Mouse (Mus musculus) liver, postnatal 0 days (tissue): ENCODE measurements around the gene Esr1. TPM values are rescaled to one million over a fixed set of nuclear protein-coding genes. Genes with fewer than 3 reads are reported as not detected.
"Not testable (repeated sequence)": the region's sequence is repeated elsewhere in the genome, so short reads cannot be mapped to it uniquely, and the experiment has no call there.

Experiments
- ATAC-seq: fragments of 200-750 bp; cut with Nextera tagmentation; 2 replicates; pipeline ENCODE4 v1.8.0; 2017; ENCODE audit warnings: mild to moderate bottlenecking, moderate library complexity
- DNase-seq: peaks from one replicate; pipeline ENCODE4 v3.0.0-alpha.2; 2016
- H3K27ac ChIP-seq: fragments of 300-500 bp; sonication (generic); 2 replicates; pipeline ENCODE4 v1.5.1; 2014; ENCODE audit warnings: antibody characterized with exemption, moderate library complexity, mild to moderate bottlenecking, low read depth
- H3K27me3 ChIP-seq: fragments of 300-500 bp; sonication (generic); 2 replicates; pipeline ENCODE4 v1.6.1; 2014; ENCODE audit warnings: low read length, control low read depth, mixed read lengths; ENCODE audit not compliant: insufficient read depth
- H3K36me3 ChIP-seq: fragments of 300-500 bp; sonication (generic); replicated peaks from 2 replicates; pipeline ENCODE4 v1.6.1; 2014; ENCODE audit warnings: mild to moderate bottlenecking, control low read depth, low read length, moderate library complexity, mixed read lengths; ENCODE audit not compliant: insufficient read depth
- H3K4me1 ChIP-seq: fragments of 300-500 bp; sonication (generic); 2 replicates; pipeline ENCODE4 v1.6.1; 2014; ENCODE audit warnings: antibody characterized with exemption, mild to moderate bottlenecking, control low read depth; ENCODE audit not compliant: insufficient read depth
- H3K4me2 ChIP-seq: fragments of 300-500 bp; sonication (generic); 2 replicates; pipeline ENCODE4 v1.6.1; 2014; ENCODE audit warnings: low read depth, mild to moderate bottlenecking, low read length, moderate library complexity, mixed read lengths
- H3K4me3 ChIP-seq: fragments of 300-500 bp; sonication (generic); 2 replicates; pipeline ENCODE4 v1.5.1; 2014; ENCODE audit warnings: low read depth, low read length
- H3K9ac ChIP-seq: fragments of 300-500 bp; sonication (generic); replicated peaks from 2 replicates; pipeline ENCODE4 v1.6.1; 2014; ENCODE audit warnings: mild to moderate bottlenecking, moderate library complexity
- H3K9me3 ChIP-seq: fragments of 300-500 bp; sonication (generic); 2 replicates; pipeline ENCODE4 v1.6.1; 2016; ENCODE audit warnings: mild to moderate bottlenecking, control low read depth, low read length, mixed read lengths
- CTCF ChIP-seq: sonication (generic); IDR thresholded peaks from 2 replicates; pipeline ENCODE4 v1.5.1; 2016; ENCODE audit warnings: antibody characterized with exemption, low read depth
- EP300 ChIP-seq: IDR thresholded peaks from 2 replicates; pipeline ENCODE4 v1.6.1; 2016; ENCODE audit warnings: antibody characterized with exemption, low read depth, mild to moderate bottlenecking
- WGBS: fragments of 180-500 bp; shearing (Covaris S2); extraction: QIAGEN DNeasy Blood & Tissue Kit; methylation state at CpG from one replicate; pipeline ENCODE4 v1.1.7; 2014; ENCODE audit not compliant: insufficient replicate concordance; 5-methylcytosine and 5-hydroxymethylcytosine counted together
- polyA plus RNA-seq: library from polyadenylated mRNA; unstranded; fragments of >200 nt; fragmentation: Nextera tagmentation; extraction: Ambion mirVana; gene quantifications from 2 replicates; pipeline ENCODE4 v1.2.1, GENCODE M21; 2015

The Esr1 gene
- polyA plus RNA-seq, 1 experiment from 2014 or later, result 1.0 TPM

DNA sequence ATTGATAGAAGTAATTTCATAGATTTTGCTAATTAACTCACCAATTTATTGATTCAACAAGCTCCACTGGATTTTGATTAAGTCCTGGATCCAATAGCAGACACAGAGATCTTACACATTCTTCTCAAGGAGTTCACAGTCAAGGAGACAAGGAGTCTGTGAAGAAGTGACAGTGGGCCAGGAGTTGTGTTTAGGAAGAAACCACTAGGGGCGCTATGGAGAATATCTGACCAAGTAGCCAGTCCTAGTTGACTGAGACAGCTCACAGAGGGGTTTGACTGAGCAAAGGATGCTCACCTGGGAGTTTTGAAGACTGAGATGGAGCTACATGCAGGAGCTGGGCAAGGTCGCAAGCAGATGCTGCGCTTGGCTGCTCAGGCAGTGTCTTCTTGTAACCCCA lies 113.5 kb downstream of the Esr1 start:
- H3K4me3 ChIP-seq, result no peak overlapping the region
- H3K27ac ChIP-seq, result no peak overlapping the region
- no peaks in the 10 kb centered on the region for H3K27me3 ChIP-seq
- DNase-seq, result no peak
- H3K9ac ChIP-seq, result no peak overlapping the region
- no peak overlapping the region for H3K4me2 ChIP-seq
- H3K36me3 ChIP-seq, result no peaks in the 10 kb centered on the region
- WGBS, result 45% methylated on average over 3 of the region's 3 CpGs
- H3K9me3 ChIP-seq, result no peaks in the 10 kb centered on the region
- no peak for ATAC-seq
- no peaks in the 10 kb centered on the region for H3K4me1 ChIP-seq
- peak; percentile 47 for TF ChIP-seq CTCF
- TF ChIP-seq EP300, result no peak

DNA sequence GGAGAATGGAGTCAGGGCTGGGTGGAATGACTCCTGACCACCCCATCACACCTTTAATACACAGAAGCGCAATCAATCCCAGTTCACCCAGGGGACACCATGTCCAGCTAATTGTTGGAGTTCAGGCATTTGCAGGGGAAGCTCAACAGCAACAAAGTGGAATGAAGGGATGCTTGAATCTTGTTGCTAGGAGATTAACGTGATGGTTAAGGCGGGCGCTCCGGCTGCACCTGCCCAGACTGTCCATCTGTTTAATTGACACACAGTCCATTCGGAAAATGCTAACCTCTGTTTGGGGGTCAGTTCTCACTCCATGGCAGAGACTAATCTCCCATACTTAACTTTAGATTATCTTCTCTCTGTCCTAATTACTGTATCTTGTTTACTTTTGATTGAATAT lies 114.7 kb downstream of the Esr1 start:
- H3K4me2 ChIP-seq, result no peak overlapping the region
- H3K9ac ChIP-seq, result no peak overlapping the region
- no peak overlapping the region for H3K27ac ChIP-seq
- no peaks in the 10 kb centered on the region for H3K4me1 ChIP-seq
- DNase-seq, result no peak
- H3K9me3 ChIP-seq, result no peaks in the 10 kb centered on the region
- TF ChIP-seq CTCF, result no peak
- TF ChIP-seq EP300, result no peak
- ATAC-seq, result no peak
- no peaks in the 10 kb centered on the region for H3K27me3 ChIP-seq
- WGBS, result 84% methylated on average over 6 of the region's 6 CpGs
- H3K36me3 ChIP-seq, result no peaks in the 10 kb centered on the region
- H3K4me3 ChIP-seq, result no peak overlapping the region

DNA sequence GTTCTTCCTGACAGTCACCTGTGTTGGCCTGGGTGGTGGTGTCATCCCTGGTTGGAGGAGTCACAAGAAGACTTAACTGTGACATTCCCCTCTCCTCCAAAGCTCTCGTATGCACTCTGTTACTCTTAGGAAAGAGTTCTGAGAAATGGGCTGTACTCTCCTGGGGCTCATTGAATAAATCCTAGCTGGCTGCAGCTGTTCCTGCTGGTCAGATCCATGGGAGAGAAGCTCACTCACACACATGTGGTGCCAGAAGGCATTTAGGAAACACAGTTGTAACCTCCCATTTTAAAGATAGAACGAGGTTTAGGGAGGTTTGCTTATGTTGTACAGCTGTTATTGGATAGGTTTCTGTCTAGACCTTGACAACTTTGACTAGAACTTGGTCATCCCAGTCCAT lies 120.9 kb downstream of the Esr1 start:
- H3K4me3 ChIP-seq, result no peak overlapping the region
- no peak overlapping the region for H3K9ac ChIP-seq
- DNase-seq (no peak), ATAC-seq (no peak)
- no peaks in the 10 kb centered on the region for H3K9me3 ChIP-seq
- no peak overlapping the region for H3K4me2 ChIP-seq
- WGBS, result 45% methylated on average over 2 of the region's 2 CpGs
- TF ChIP-seq EP300 (no peak), CTCF (no peak)
- no peaks in the 10 kb centered on the region for H3K27me3 ChIP-seq
- H3K36me3 ChIP-seq, result no peaks in the 10 kb centered on the region
- H3K4me1 ChIP-seq, result no peaks in the 10 kb centered on the region
- H3K27ac ChIP-seq, result no peak overlapping the region

DNA sequence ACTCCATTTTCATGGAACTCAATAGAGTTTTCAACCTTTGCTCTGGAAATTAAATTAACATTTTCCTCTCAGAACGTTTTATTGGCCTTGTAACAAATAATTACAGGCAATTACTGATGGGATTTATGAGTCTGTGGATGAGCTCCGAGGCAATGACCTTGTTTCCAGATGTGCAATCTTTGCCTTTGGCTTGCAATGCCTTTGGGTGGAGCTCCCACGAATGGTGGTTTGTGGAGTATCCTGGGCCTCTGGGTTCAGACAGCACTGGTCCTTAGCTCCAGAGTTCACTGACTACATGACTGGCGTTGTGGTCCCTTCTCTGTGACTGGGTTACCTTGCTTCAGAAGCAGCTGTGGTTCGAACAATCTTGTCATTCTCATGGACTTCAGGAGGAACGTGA lies 122.6 kb downstream of the Esr1 start:
- Histone ChIP-seq H3K4me3 (no peak overlapping the region), H3K4me1 (no peaks in the 10 kb centered on the region), H3K9me3 (no peaks in the 10 kb centered on the region), H3K4me2 (no peak overlapping the region), H3K36me3 (no peaks in the 10 kb centered on the region), H3K27ac (no peak overlapping the region), H3K9ac (no peak overlapping the region), H3K27me3 (no peaks in the 10 kb centered on the region)
- no peak for ATAC-seq
- WGBS, result 62% methylated on average over 6 of the region's 6 CpGs
- TF ChIP-seq CTCF (no peak), EP300 (no peak)
- DNase-seq, result no peak

DNA sequence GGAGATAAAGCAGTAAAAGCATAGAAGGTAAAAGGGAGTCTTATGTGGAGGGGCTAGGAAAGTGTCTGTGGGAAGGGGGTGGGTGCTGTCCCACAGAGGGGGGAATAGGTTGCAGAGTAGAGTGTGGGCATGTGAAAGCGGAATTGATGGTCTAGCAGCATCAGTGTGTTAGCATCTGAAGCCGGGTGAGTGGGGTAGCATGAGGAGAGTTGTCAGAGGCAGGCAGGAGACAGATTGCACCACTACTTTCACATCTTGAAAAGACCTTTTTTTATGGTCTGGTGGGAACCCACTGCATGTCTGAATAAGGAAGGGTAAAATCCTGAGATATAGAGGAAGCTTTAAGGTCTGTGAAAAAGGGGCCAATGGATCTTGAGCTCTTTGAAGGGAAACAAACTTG lies 123.5 kb downstream of the Esr1 start:
- Histone ChIP-seq H3K9ac (no peak overlapping the region), H3K27ac (no peak overlapping the region), H3K4me2 (no peak overlapping the region), H3K4me1 (no peaks in the 10 kb centered on the region), H3K9me3 (no peaks in the 10 kb centered on the region), H3K27me3 (no peaks in the 10 kb centered on the region), H3K4me3 (no peak overlapping the region), H3K36me3 (no peaks in the 10 kb centered on the region)
- ATAC-seq (no peak), DNase-seq (no peak)
- TF ChIP-seq EP300 (no peak), CTCF (no peak)
- 66% methylated on average over 2 of the region's 2 CpGs for WGBS

DNA sequence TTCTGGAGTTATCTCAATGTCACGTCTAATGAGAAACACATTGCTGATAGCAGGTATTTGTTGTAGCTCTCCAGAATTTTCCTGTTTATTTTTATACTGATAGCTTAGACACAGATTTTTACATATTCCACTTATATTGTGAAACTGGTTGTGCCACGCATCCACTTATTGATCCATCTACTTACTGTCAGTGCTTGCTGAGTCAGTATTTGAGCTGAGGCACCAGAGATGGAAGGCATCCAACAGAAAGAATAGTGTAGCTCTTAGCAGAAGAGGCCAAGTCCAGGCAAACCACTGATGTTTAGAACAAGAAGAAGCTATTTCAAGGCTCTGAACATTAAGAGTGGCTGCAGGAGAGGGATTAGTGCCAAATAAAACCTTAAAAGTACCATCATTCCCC lies 126.9 kb downstream of the Esr1 start:
- TF ChIP-seq EP300, result no peak
- no peak for ATAC-seq
- Histone ChIP-seq H3K4me3 (no peak overlapping the region), H3K36me3 (no peaks in the 10 kb centered on the region), H3K4me2 (no peak overlapping the region), H3K9ac (no peak overlapping the region), H3K9me3 (no peaks in the 10 kb centered on the region), H3K27me3 (no peaks in the 10 kb centered on the region), H3K27ac (no peak overlapping the region), H3K4me1 (no peaks in the 10 kb centered on the region)
- WGBS, result 64% methylated on average over 2 of the region's 2 CpGs
- DNase-seq, result no peak

DNA sequence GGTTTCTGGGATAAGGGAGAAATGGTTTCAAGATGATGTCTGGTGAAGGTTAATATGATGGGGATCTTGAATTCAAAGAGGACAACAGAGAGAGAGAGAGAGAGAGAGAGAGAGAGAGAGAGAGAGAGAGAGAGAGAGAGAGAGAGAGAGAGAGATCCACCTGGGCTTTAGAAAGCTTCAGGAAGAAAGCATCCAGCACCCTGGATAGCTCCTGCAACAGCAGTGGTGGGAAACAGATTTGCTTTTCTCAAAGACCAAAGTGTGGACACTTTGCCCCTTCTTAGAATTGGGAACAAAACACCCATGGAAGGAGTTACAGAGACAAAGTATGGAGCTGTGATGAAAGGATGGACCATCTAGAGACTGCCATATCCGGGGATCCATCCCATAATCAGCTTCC lies 139.7 kb downstream of the Esr1 start:
- not testable (repeated sequence) for H3K36me3 ChIP-seq, H3K27me3 ChIP-seq, H3K4me1 ChIP-seq, H3K9ac ChIP-seq, H3K4me2 ChIP-seq, H3K9me3 ChIP-seq, DNase-seq, H3K4me3 ChIP-seq, ATAC-seq, H3K27ac ChIP-seq
- 56% methylated on average over 1 of the region's 1 CpGs for WGBS
